Mouse (Mus musculus) CH12.LX (cell line): ENCODE data around the gene Prkca. TPM values are rescaled to one million over a fixed set of nuclear protein-coding genes. Genes with fewer than 3 reads are reported as not detected.
A peak's percentile ranks its signal among the peaks of the same experiment; 100 is the strongest.

ENCODE experiments used
- DNase-seq: peaks from one replicate; pipeline ENCODE4 v3.0.0-alpha.2; 2013; ENCODE audit errors: extremely low read depth
- H3K27ac ChIP-seq: 2 replicates; pipeline ENCODE4 v1.5.1; 2012; ENCODE audit warnings: low read depth, mild to moderate bottlenecking, control low read depth, moderate library complexity; ENCODE audit not compliant: insufficient read depth
- H3K27me3 ChIP-seq: replicated peaks from 2 replicates; pipeline ENCODE3; 2012; ENCODE audit warnings: inconsistent platforms
- H3K36me3 ChIP-seq, 2 experiments: replicated peaks in 1 of 2; 2 replicates each; pipeline versions ENCODE3 to v1.6.1; 2012; ENCODE audit warnings: inconsistent platforms in 1 of 2, low read length in 1 of 2, mild to moderate bottlenecking in 1 of 2, mixed read lengths in 1 of 2, moderate library complexity in 1 of 2; ENCODE audit not compliant: control insufficient read depth in 1 of 2, insufficient read depth in 1 of 2
- H3K4me1 ChIP-seq, 2 experiments: 2 replicates each; pipeline ENCODE4 v1.6.1; 2012; ENCODE audit warnings: inconsistent platforms in 1 of 2, moderate library complexity in 1 of 2; ENCODE audit not compliant: insufficient read depth in 2 of 2, control insufficient read depth in 1 of 2
- H3K4me2 ChIP-seq: 2 replicates; pipeline ENCODE4 v1.6.1; 2012; ENCODE audit warnings: low read depth, mild to moderate bottlenecking, control low read depth; ENCODE audit not compliant: poor library complexity, insufficient read depth, severe bottlenecking
- H3K4me3 ChIP-seq, 3 experiments: fragments of 150-350 bp in 1 of 3; sonication (generic) in 1 of 3; replicated peaks in 1 of 3; 2 replicates each; pipeline versions ENCODE3 to v1.5.1; 2011 to 2012; ENCODE audit warnings: low read depth in 2 of 3, low read length in 2 of 3, mild to moderate bottlenecking in 2 of 3, moderate library complexity in 2 of 3, control low read depth in 1 of 3, improper control_type of control experiment in 1 of 3, inconsistent platforms in 1 of 3, mixed read lengths in 1 of 3; ENCODE audit not compliant: poor library complexity in 1 of 3
- H3K79me2 ChIP-seq: replicated peaks from 2 replicates; pipeline ENCODE4 v1.6.1; 2012; ENCODE audit warnings: mild to moderate bottlenecking, moderate library complexity; ENCODE audit not compliant: control insufficient read depth, poor library complexity, insufficient read depth, severe bottlenecking; ENCODE audit errors: extremely low read depth
- H3K9ac ChIP-seq: 2 replicates; pipeline ENCODE4 v1.6.1; 2012; ENCODE audit warnings: low read depth, mild to moderate bottlenecking, control low read depth, moderate library complexity; ENCODE audit not compliant: insufficient read depth
- H3K9me3 ChIP-seq: replicated peaks from 2 replicates; pipeline ENCODE3; 2012; ENCODE audit warnings: low read length, inconsistent platforms, mixed read lengths
- CHD1 ChIP-seq: IDR thresholded peaks from 2 replicates; pipeline ENCODE4 v1.6.1; 2012; ENCODE audit warnings: low read depth, low read length, improper control_type of control experiment, inconsistent platforms
- CTCF ChIP-seq, 2 experiments: IDR thresholded peaks in 1 of 2; conservative IDR thresholded peaks in 1 of 2; 2 replicates each; pipeline ENCODE4 v1.5.1; 2011 to 2012; ENCODE audit warnings: low read depth in 2 of 2, low read length in 2 of 2, improper control_type of control experiment in 1 of 2, inconsistent platforms in 1 of 2, mild to moderate bottlenecking in 1 of 2, moderate library complexity in 1 of 2
- E2F4 ChIP-seq: IDR thresholded peaks from 2 replicates; pipeline ENCODE4 v1.6.1; 2011; ENCODE audit warnings: low read depth, low read length, improper control_type of control experiment; ENCODE audit not compliant: insufficient replicate concordance
- GABPA ChIP-seq: IDR thresholded peaks from 2 replicates; pipeline ENCODE4 v1.6.1; 2012; ENCODE audit warnings: low read depth, low read length, improper control_type of control experiment, inconsistent platforms; ENCODE audit not compliant: insufficient replicate concordance
- IRF4 ChIP-seq: IDR thresholded peaks from 2 replicates; pipeline ENCODE4 v1.6.1; 2014; ENCODE audit warnings: low read depth, mild to moderate bottlenecking, inconsistent platforms, low read length, improper control_type of control experiment
- JUND ChIP-seq: conservative IDR thresholded peaks from 2 replicates; pipeline ENCODE4 v1.6.1; 2011; ENCODE audit warnings: low read depth, low read length, improper control_type of control experiment
- KAT2A ChIP-seq: IDR thresholded peaks from 2 replicates; pipeline ENCODE4 v1.6.1; 2012; ENCODE audit warnings: low read length, improper control_type of control experiment, inconsistent platforms; ENCODE audit not compliant: insufficient replicate concordance
- MAX ChIP-seq: IDR thresholded peaks from 2 replicates; pipeline ENCODE4 v1.6.1; 2011; ENCODE audit warnings: low read length, improper control_type of control experiment
- MAZ ChIP-seq: IDR thresholded peaks from 2 replicates; pipeline ENCODE4 v1.6.1; 2012; ENCODE audit warnings: low read depth, mild to moderate bottlenecking, inconsistent platforms, low read length, improper control_type of control experiment, moderate library complexity
- MYC ChIP-seq: IDR thresholded peaks from 2 replicates; pipeline ENCODE4 v1.6.1; 2011; ENCODE audit warnings: low read depth, mild to moderate bottlenecking, improper control_type of control experiment, low read length
- NELFE ChIP-seq: IDR thresholded peaks from 2 replicates; pipeline ENCODE4 v1.6.1; 2011; ENCODE audit warnings: low read depth, low read length, improper control_type of control experiment
- PAX5 ChIP-seq: IDR thresholded peaks from 2 replicates; pipeline ENCODE4 v1.6.1; 2012; ENCODE audit warnings: low read length, inconsistent platforms, mixed read lengths
- RAD21 ChIP-seq: IDR thresholded peaks from 2 replicates; pipeline ENCODE4 v1.6.1; 2011; ENCODE audit warnings: low read depth, mild to moderate bottlenecking, low read length, improper control_type of control experiment, moderate library complexity
- RCOR1 ChIP-seq: conservative IDR thresholded peaks from 2 replicates; pipeline ENCODE4 v1.6.1; 2012; ENCODE audit warnings: low read depth, mild to moderate bottlenecking, inconsistent platforms, low read length, improper control_type of control experiment
- SMC3 ChIP-seq: IDR thresholded peaks from 2 replicates; pipeline ENCODE4 v1.6.1; 2011; ENCODE audit warnings: low read depth, low read length, improper control_type of control experiment
- TBP ChIP-seq: conservative IDR thresholded peaks from 2 replicates; pipeline ENCODE4 v1.6.1; 2011; ENCODE audit warnings: low read depth, low read length, improper control_type of control experiment
- TCF12 ChIP-seq: IDR thresholded peaks from 2 replicates; pipeline ENCODE4 v1.6.1; 2014; ENCODE audit warnings: low read depth, mild to moderate bottlenecking, inconsistent platforms, low read length, improper control_type of control experiment
- UBTF ChIP-seq: IDR thresholded peaks from 2 replicates; pipeline ENCODE4 v1.6.1; 2012; ENCODE audit warnings: low read depth, mild to moderate bottlenecking, inconsistent platforms, low read length, improper control_type of control experiment, moderate library complexity
- USF1 ChIP-seq: IDR thresholded peaks from 2 replicates; pipeline ENCODE4 v1.6.1; 2014; ENCODE audit warnings: low read depth, mild to moderate bottlenecking, inconsistent platforms, low read length, improper control_type of control experiment
- USF2 ChIP-seq: conservative IDR thresholded peaks from 2 replicates; pipeline ENCODE4 v1.6.1; 2011; ENCODE audit warnings: low read depth, low read length, improper control_type of control experiment
- ZKSCAN1 ChIP-seq: IDR thresholded peaks from 2 replicates; pipeline ENCODE4 v1.6.1; 2012; ENCODE audit warnings: low read depth, inconsistent platforms, low read length, improper control_type of control experiment, borderline replicate concordance
- ZMIZ1 ChIP-seq: IDR thresholded peaks from 2 replicates; pipeline ENCODE4 v1.6.1; 2012; ENCODE audit warnings: low read depth, mild to moderate bottlenecking, inconsistent platforms, low read length, improper control_type of control experiment
- dilution Hi-C: fragments of 300-500 bp; cut with MboI; formaldehyde crosslinking; loops from 2 replicates; pipeline ENCODE4 v1.14.3; 2020; ENCODE audit warnings: low sequenced_read_pairs; ENCODE audit not compliant: extremely low pct_unique_long_range_greater_than_20kb, extremely low pct_ligation_motif_present
- in situ Hi-C: fragments of 300-500 bp; cut with MboI; formaldehyde crosslinking; loops from 3 replicates; pipeline ENCODE4 v1.14.3; 2019; ENCODE audit warnings: low sequenced_read_pairs, low pct_ligation_motif_present, low pct_unique_long_range_greater_than_20kb, mixed read lengths
- polyA plus RNA-seq: library from polyadenylated mRNA; unstranded; fragments of >175 nt; gene quantifications from 2 replicates; pipeline ENCODE4 v1.2.1, GENCODE M21; 2012; ENCODE audit warnings: low read depth; ENCODE audit not compliant: insufficient read length
- total RNA-seq, 2 experiments: library from RNA; depleted of rRNA; stranded (reverse); fragments of 300-350 nt in 1 of 2; fragments of >200 nt in 1 of 2; gene quantifications; 2 replicates each; pipeline ENCODE4 v1.2.3; 2012 to 2014

Prkca gene
- total and polyA plus RNA-seq, 3 experiments: 40.0 to 107 (median 43.7) TPM

DNA sequence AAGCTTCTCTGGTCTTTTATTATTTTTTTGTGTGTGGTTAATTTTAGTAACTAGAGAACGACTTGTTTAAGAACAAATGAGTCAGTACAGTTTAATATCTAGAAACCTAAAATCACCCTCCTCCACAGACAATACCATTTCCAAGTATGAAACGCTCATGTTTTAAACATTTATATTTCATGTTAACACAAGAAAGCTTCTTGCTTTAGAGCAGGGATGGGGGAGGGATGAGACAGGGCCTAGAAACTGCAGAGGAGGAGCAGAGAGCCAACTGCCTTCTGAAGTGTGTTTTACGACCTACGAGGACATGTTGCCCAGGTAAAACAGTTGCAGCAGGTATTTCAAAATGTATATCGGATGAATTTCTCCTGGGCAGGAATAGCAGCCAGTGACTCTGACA, 167.0 kb downstream of the Prkca start:
- Histone ChIP-seq H3K9me3 (no peaks in the 10 kb centered on the region), H3K36me3 (peaks cover 0 to 29% of the 10 kb centered on the region in 2 experiments), H3K4me2 (no peak overlapping the region), H3K27ac (no peak overlapping the region), H3K4me3 (no peak overlapping the region), H3K4me1 (peaks cover 40 to 82% of the 10 kb centered on the region in 2 experiments), H3K9ac (no peak overlapping the region), H3K27me3 (no peaks in the 10 kb centered on the region), H3K79me2 (no peaks in the 10 kb centered on the region; the same call in 1 of the 2 replicates)
- TF ChIP-seq JUND (no peak), NELFE (no peak), USF2 (no peak), USF1 (no peak), RAD21 (no peak), RCOR1 (no peak), PAX5 (no peak), ZMIZ1 (no peak), MAX (no peak)
- in situ Hi-C loops: no loop called here
- no peak for DNase-seq
- dilution Hi-C loops: no loop called here

- in situ Hi-C loops: no loop called here
- H3K79me2 ChIP-seq: no peaks in the 10 kb centered on the region; the same call in 1 of the 2 replicates
- DNase-seq: no peak
- peaks cover 29 to 78% of the 10 kb centered on the region in 2 experiments for H3K4me1 ChIP-seq
- peak overlapping the region; percentile 12; the same call in 1 of the 2 replicates for H3K27ac ChIP-seq
- TF ChIP-seq E2F4 (no peak), JUND (no peak), IRF4 (no peak), MAX (no peak), CHD1 (no peak), CTCF (conservative IDR thresholded peaks at IDR 0.05 in 1 of 2, IDR thresholded peaks at IDR 0.05 in 1 of 2; ENCODE audit: low read depth in 2 of 2, low read length in 2 of 2) (no peak), ZKSCAN1 (no peak), MYC (no peak), TCF12 (no peak), NELFE (no peak), UBTF (no peak), ZMIZ1 (no peak), SMC3 (no peak; the same call in 1 of the 2 replicates), RCOR1 (no peak), KAT2A (no peak), GABPA (no peak), USF2 (no peak), MAZ (no peak), TBP (no peak)
- dilution Hi-C loops: no loop called here
- H3K4me2 ChIP-seq: peak overlapping the region; percentile 29; the same call in 1 of the 2 replicates
- H3K36me3 ChIP-seq: peaks cover 2 to 26% of the 10 kb centered on the region in 2 experiments
- no peak overlapping the region for H3K9ac ChIP-seq
- H3K4me3 ChIP-seq: no peak overlapping the region
- H3K9me3 ChIP-seq: peaks cover 6% of the 10 kb centered on the region
- no peaks in the 10 kb centered on the region for H3K27me3 ChIP-seq
These were observed 171.8 kb downstream of the Prkca start for GRCm38 (mm10) chr11:108171917-108172316.
